Mouse (Mus musculus) heart, embryonic 10.5 days (tissue): ENCODE results near the gene Prkn. TPM values are rescaled to one million over a fixed set of nuclear protein-coding genes. Genes with fewer than 3 reads are reported as not detected.

ENCODE experiments used
- DNase-seq: peaks from one replicate; pipeline ENCODE4 v3.0.0-alpha.2; 2017; ENCODE audit warnings: low spot score
- H3K27ac ChIP-seq: fragments of 300-500 bp; sonication (generic); 2 replicates; pipeline ENCODE4 v1.5.1; 2016; ENCODE audit warnings: mild to moderate bottlenecking
- H3K27me3 ChIP-seq: fragments of 300-500 bp; sonication (generic); 2 replicates; pipeline ENCODE4 v1.6.1; 2016; ENCODE audit warnings: mild to moderate bottlenecking; ENCODE audit not compliant: poor library complexity, insufficient read depth, severe bottlenecking
- H3K36me3 ChIP-seq: fragments of 300-500 bp; sonication (generic); 2 replicates; pipeline ENCODE4 v1.6.1; 2016; ENCODE audit warnings: mild to moderate bottlenecking, moderate library complexity
- H3K4me1 ChIP-seq: fragments of 300-500 bp; sonication (generic); 2 replicates; pipeline ENCODE4 v1.6.1; 2016; ENCODE audit warnings: mild to moderate bottlenecking
- H3K4me3 ChIP-seq: fragments of 300-500 bp; sonication (generic); 2 replicates; pipeline ENCODE4 v1.5.1; 2016; ENCODE audit warnings: mild to moderate bottlenecking, moderate library complexity
- H3K9me3 ChIP-seq: fragments of 300-500 bp; sonication (generic); 2 replicates; pipeline ENCODE4 v1.6.1; 2016; ENCODE audit warnings: mild to moderate bottlenecking, moderate library complexity
- WGBS: fragments of 180-500 bp; shearing (Covaris S2); methylation state at CpG from one replicate; pipeline ENCODE4 v1.1.7; 2016; 5-methylcytosine and 5-hydroxymethylcytosine counted together
- polyA plus RNA-seq: library from polyadenylated mRNA; unstranded; fragments of >200 nt; fragmentation: Nextera tagmentation; extraction: Ambion mirVana; gene quantifications from 2 replicates; pipeline ENCODE4 v1.2.1, GENCODE M21; 2016

Prkn gene
- polyA plus RNA-seq, 1 experiment from 2014 or later = 1.0 TPM

GRCm38 (mm10) chr17:12031203-12031942 lies 1191.2 kb downstream of the Prkn start:
- peak overlapping the region; percentile 28; the same call in 1 of the 2 replicates for H3K4me3 ChIP-seq
- peaks cover 19% of the 10 kb centered on the region for H3K27me3 ChIP-seq
- no peak overlapping the region for H3K27ac ChIP-seq
- peaks cover 22% of the 10 kb centered on the region for H3K4me1 ChIP-seq
- H3K9me3 ChIP-seq = no peaks in the 10 kb centered on the region
- H3K36me3 ChIP-seq = no peaks in the 10 kb centered on the region
- no peak for DNase-seq
- 4% methylated on average over 10 of the region's 10 CpGs for WGBS

GRCm38 (mm10) chr17:12032014-12032791 lies 1192.0 kb downstream of the Prkn start:
- no peak for DNase-seq
- H3K4me1 ChIP-seq = peaks cover 22% of the 10 kb centered on the region
- peaks cover 19% of the 10 kb centered on the region for H3K27me3 ChIP-seq
- H3K4me3 ChIP-seq = no peak overlapping the region
- H3K27ac ChIP-seq = no peak overlapping the region
- H3K9me3 ChIP-seq = no peaks in the 10 kb centered on the region
- WGBS = 54% methylated on average over 10 of the region's 10 CpGs
- H3K36me3 ChIP-seq = no peaks in the 10 kb centered on the region

- DNase-seq = no peak
- peaks cover 22% of the 10 kb centered on the region for H3K4me1 ChIP-seq
- H3K36me3 ChIP-seq = no peaks in the 10 kb centered on the region
- H3K27ac ChIP-seq = no peak overlapping the region
- no peaks in the 10 kb centered on the region for H3K9me3 ChIP-seq
- H3K4me3 ChIP-seq = no peak overlapping the region
- H3K27me3 ChIP-seq = no peaks in the 10 kb centered on the region
- 51% methylated on average over 5 of the region's 5 CpGs for WGBS
Measured at GRCm38 (mm10) chr17:12035386-12035785, 1195.2 kb downstream of the Prkn start.

- H3K27ac ChIP-seq = no peak overlapping the region
- H3K4me3 ChIP-seq = no peak overlapping the region
- peaks cover 16% of the 10 kb centered on the region for H3K4me1 ChIP-seq
- H3K36me3 ChIP-seq = no peaks in the 10 kb centered on the region
- WGBS = 44% methylated on average over 6 of the region's 6 CpGs
- no peak for DNase-seq
- H3K27me3 ChIP-seq = no peaks in the 10 kb centered on the region
- no peaks in the 10 kb centered on the region for H3K9me3 ChIP-seq
Measured at GRCm38 (mm10) chr17:12036205-12036604, 1196.0 kb downstream of the Prkn start.

GRCm38 (mm10) chr17:12037065-12037464 lies 1196.9 kb downstream of the Prkn start:
- H3K27ac ChIP-seq = no peak overlapping the region
- peaks cover 10% of the 10 kb centered on the region; the same call in 1 of the 2 replicates for H3K4me1 ChIP-seq
- H3K36me3 ChIP-seq = no peaks in the 10 kb centered on the region
- no peaks in the 10 kb centered on the region for H3K27me3 ChIP-seq
- H3K4me3 ChIP-seq = no peak overlapping the region
- no peaks in the 10 kb centered on the region for H3K9me3 ChIP-seq
- no peak for DNase-seq
- 68% methylated on average over 5 of the region's 5 CpGs for WGBS

- no peak for DNase-seq
Measured at GRCm38 (mm10) chr17:12037574-12037973, 1197.4 kb downstream of the Prkn start.

GRCm38 (mm10) chr17:12038499-12038898 lies 1198.3 kb downstream of the Prkn start:
- 50% methylated on average over 6 of the region's 6 CpGs for WGBS
- Histone ChIP-seq H3K4me1 (peaks cover 10% of the 10 kb centered on the region; the same call in 1 of the 2 replicates), H3K27ac (peak overlapping the region; percentile 47; the same call in 1 of the 2 replicates), H3K36me3 (no peaks in the 10 kb centered on the region), H3K9me3 (no peaks in the 10 kb centered on the region), H3K27me3 (no peaks in the 10 kb centered on the region), H3K4me3 (no peak overlapping the region)
- DNase-seq = no peak

More at GRCm38 (mm10) chr17:12037574-12037973, 1197.4 kb downstream of the Prkn start:
- Histone ChIP-seq H3K27ac (no peak overlapping the region), H3K4me1 (peaks cover 10% of the 10 kb centered on the region; the same call in 1 of the 2 replicates), H3K27me3 (no peaks in the 10 kb centered on the region), H3K9me3 (no peaks in the 10 kb centered on the region), H3K36me3 (no peaks in the 10 kb centered on the region), H3K4me3 (no peak overlapping the region)
- WGBS = 83% methylated on average over 2 of the region's 2 CpGs

- peak overlapping the region; percentile 47; the same call in 1 of the 2 replicates for H3K27ac ChIP-seq
- DNase-seq = peak; percentile 94
- 2% methylated on average over 9 of the region's 9 CpGs for WGBS
- H3K27me3 ChIP-seq = no peaks in the 10 kb centered on the region
- H3K4me3 ChIP-seq = no peak overlapping the region; the same call in 1 of the 2 replicates
- H3K36me3 ChIP-seq = no peaks in the 10 kb centered on the region
- H3K4me1 ChIP-seq = peaks cover 10% of the 10 kb centered on the region; the same call in 1 of the 2 replicates
- H3K9me3 ChIP-seq = no peaks in the 10 kb centered on the region
Measured at GRCm38 (mm10) chr17:12039188-12039587, 1199.0 kb downstream of the Prkn start.

GRCm38 (mm10) chr17:12039922-12040321 lies 1199.7 kb downstream of the Prkn start:
- Histone ChIP-seq H3K27me3 (peaks cover 7% of the 10 kb centered on the region; the same call in 1 of the 2 replicates), H3K9me3 (no peaks in the 10 kb centered on the region), H3K4me3 (no peak overlapping the region), H3K36me3 (no peaks in the 10 kb centered on the region), H3K4me1 (peaks cover 15% of the 10 kb centered on the region), H3K27ac (peak overlapping the region; percentile 16; the same call in 1 of the 2 replicates)
- DNase-seq = peak; percentile 78
- WGBS = 61% methylated on average over 3 of the region's 3 CpGs

- 81% methylated on average over 5 of the region's 5 CpGs for WGBS
- 0 out of 2 replicates have a peak overlapping the region, but pooled peaks have one; percentile 10 for H3K27ac ChIP-seq
- H3K27me3 ChIP-seq = peaks cover 10% of the 10 kb centered on the region; the same call in 1 of the 2 replicates
- H3K4me1 ChIP-seq = peaks cover 18% of the 10 kb centered on the region
- peak; percentile 75 for DNase-seq
- no peaks in the 10 kb centered on the region for H3K9me3 ChIP-seq
- no peak overlapping the region for H3K4me3 ChIP-seq
- no peaks in the 10 kb centered on the region for H3K36me3 ChIP-seq
Measured at GRCm38 (mm10) chr17:12040546-12040945, 1200.4 kb downstream of the Prkn start.

- peak; percentile 56 for DNase-seq
- Histone ChIP-seq H3K4me1 (peaks cover 18% of the 10 kb centered on the region), H3K27me3 (peaks cover 15% of the 10 kb centered on the region; the same call in 1 of the 2 replicates), H3K4me3 (no peak overlapping the region), H3K9me3 (no peaks in the 10 kb centered on the region), H3K36me3 (no peaks in the 10 kb centered on the region), H3K27ac (no peak overlapping the region)
- 92% methylated on average over 5 of the region's 5 CpGs for WGBS
Measured at GRCm38 (mm10) chr17:12041091-12041655, 1201.0 kb downstream of the Prkn start.

- Histone ChIP-seq H3K4me3 (no peak overlapping the region), H3K4me1 (peaks cover 18% of the 10 kb centered on the region), H3K9me3 (no peaks in the 10 kb centered on the region), H3K36me3 (no peaks in the 10 kb centered on the region), H3K27me3 (peaks cover 22% of the 10 kb centered on the region; the same call in 1 of the 2 replicates), H3K27ac (no peak overlapping the region)
- peak; percentile 74 for DNase-seq
- 65% methylated on average over 14 of the region's 14 CpGs for WGBS
Measured at GRCm38 (mm10) chr17:12042561-12043256, 1202.5 kb downstream of the Prkn start.
